Mouse (Mus musculus): ENCODE measurements at regions not wholly inside any gene's neighbourhood (a gene's known extent, or its start where the extent isn't known, plus 50 kb on each side); places are given as distances from the start of the nearest gene placed in this dataset.

- Histone ChIP-seq H3K27ac (ENCODE audit: insufficient read depth, low read depth, low read length, poor library complexity, severe bottlenecking) (no peak overlapping the region), H3K4me3 (ENCODE audit: insufficient read depth in 1 of 2, low read depth in 1 of 2, low read length in 2 of 2, poor library complexity in 1 of 2, severe bottlenecking in 1 of 2) (no peak overlapping the region), H3K4me1 (ENCODE audit: control insufficient read depth in 2 of 2, insufficient read depth in 2 of 2, low read length in 2 of 2, poor library complexity in 1 of 2) (no peaks in the 10 kb centered on the region), H3K9me3 (ENCODE audit: control insufficient read depth, insufficient read depth, low read depth, low read length) (no peaks in the 10 kb centered on the region), H3K36me3 (ENCODE audit: control insufficient read depth, insufficient read depth, low read length, poor library complexity, severe bottlenecking) (no peaks in the 10 kb centered on the region), H3K9ac (ENCODE audit: insufficient read depth, low read depth, low read length, poor library complexity, severe bottlenecking) (no peak overlapping the region)
- in situ Hi-C loops (cut with MboI; ENCODE audit: low sequenced_read_pairs in 2 of 2, unreplicated experiment in 2 of 2): no loop called here
- TF ChIP-seq ZNF384 (IDR thresholded peaks at IDR 0.05; ENCODE audit: low read depth, low read length): no peak
- no peak for TF ChIP-seq CHD2 (IDR thresholded peaks at IDR 0.05; ENCODE audit: low read depth, low read length)
- TF ChIP-seq HCFC1 (IDR thresholded peaks at IDR 0.05; ENCODE audit: borderline replicate concordance, insufficient read depth, low read length): no peak
- TF ChIP-seq MAFK (IDR thresholded peaks at IDR 0.05; ENCODE audit: insufficient read depth, low read depth, low read length): no peak
- no peak for TF ChIP-seq ZC3H11A (IDR thresholded peaks at IDR 0.05; ENCODE audit: borderline replicate concordance, low read depth, low read length)
- DNase-seq (ENCODE audit: low read depth, low spot score): no peak
These were observed 425.7 kb upstream of the Nrsn1 start for GRCm38 (mm10) chr13:25695956-25696355.

GRCm38 (mm10) chr13:25695017-25695604, 424.8 kb upstream of the Nrsn1 start:
- TF ChIP-seq CHD2 (IDR thresholded peaks at IDR 0.05; ENCODE audit: low read depth, low read length) (no peak), ZC3H11A (IDR thresholded peaks at IDR 0.05; ENCODE audit: borderline replicate concordance, low read depth, low read length) (no peak), MAFK (IDR thresholded peaks at IDR 0.05; ENCODE audit: insufficient read depth, low read depth, low read length) (no peak), ZNF384 (IDR thresholded peaks at IDR 0.05; ENCODE audit: low read depth, low read length) (no peak), HCFC1 (IDR thresholded peaks at IDR 0.05; ENCODE audit: borderline replicate concordance, insufficient read depth, low read length) (no peak)
- Histone ChIP-seq H3K36me3 (ENCODE audit: control insufficient read depth, insufficient read depth, low read length, poor library complexity, severe bottlenecking) (no peaks in the 10 kb centered on the region), H3K9ac (ENCODE audit: insufficient read depth, low read depth, low read length, poor library complexity, severe bottlenecking) (no peak overlapping the region), H3K27ac (ENCODE audit: insufficient read depth, low read depth, low read length, poor library complexity, severe bottlenecking) (no peak overlapping the region), H3K4me1 (ENCODE audit: control insufficient read depth in 2 of 2, insufficient read depth in 2 of 2, low read length in 2 of 2, poor library complexity in 1 of 2) (no peaks in the 10 kb centered on the region), H3K9me3 (ENCODE audit: control insufficient read depth, insufficient read depth, low read depth, low read length) (no peaks in the 10 kb centered on the region), H3K4me3 (ENCODE audit: insufficient read depth in 1 of 2, low read depth in 1 of 2, low read length in 2 of 2, poor library complexity in 1 of 2, severe bottlenecking in 1 of 2) (no peak overlapping the region)
- in situ Hi-C loops (cut with MboI; ENCODE audit: low sequenced_read_pairs in 2 of 2, unreplicated experiment in 2 of 2): no loop called here
- no peak for DNase-seq (ENCODE audit: low read depth, low spot score)

GRCm38 (mm10) chr13:25678221-25678735, 408.0 kb upstream of the Nrsn1 start:
- H3K4me3 ChIP-seq (ENCODE audit: insufficient read depth in 1 of 2, low read depth in 1 of 2, low read length in 2 of 2, poor library complexity in 1 of 2, severe bottlenecking in 1 of 2): no peak overlapping the region
- TF ChIP-seq ZNF384 (IDR thresholded peaks at IDR 0.05; ENCODE audit: low read depth, low read length) (no peak), CHD2 (IDR thresholded peaks at IDR 0.05; ENCODE audit: low read depth, low read length) (no peak), HCFC1 (IDR thresholded peaks at IDR 0.05; ENCODE audit: borderline replicate concordance, insufficient read depth, low read length) (no peak), ZC3H11A (IDR thresholded peaks at IDR 0.05; ENCODE audit: borderline replicate concordance, low read depth, low read length) (no peak), MAFK (IDR thresholded peaks at IDR 0.05; ENCODE audit: insufficient read depth, low read depth, low read length) (no peak)
- no peak overlapping the region for H3K9ac ChIP-seq (ENCODE audit: insufficient read depth, low read depth, low read length, poor library complexity, severe bottlenecking)
- no peaks in the 10 kb centered on the region for H3K9me3 ChIP-seq (ENCODE audit: control insufficient read depth, insufficient read depth, low read depth, low read length)
- DNase-seq (ENCODE audit: low read depth, low spot score): no peak
- in situ Hi-C loops (cut with MboI; ENCODE audit: low sequenced_read_pairs in 2 of 2, unreplicated experiment in 2 of 2): no loop called here
- H3K27ac ChIP-seq (ENCODE audit: insufficient read depth, low read depth, low read length, poor library complexity, severe bottlenecking): no peak overlapping the region
- no peaks in the 10 kb centered on the region for H3K36me3 ChIP-seq (ENCODE audit: control insufficient read depth, insufficient read depth, low read length, poor library complexity, severe bottlenecking)
- H3K4me1 ChIP-seq (ENCODE audit: control insufficient read depth in 2 of 2, insufficient read depth in 2 of 2, low read length in 2 of 2, poor library complexity in 1 of 2): no peaks in the 10 kb centered on the region

- no peaks in the 10 kb centered on the region for H3K4me1 ChIP-seq (ENCODE audit: control insufficient read depth in 2 of 2, insufficient read depth in 2 of 2, low read length in 2 of 2, poor library complexity in 1 of 2)
- in situ Hi-C loops (cut with MboI; ENCODE audit: low sequenced_read_pairs in 2 of 2, unreplicated experiment in 2 of 2): no loop called here
- no peak for DNase-seq (ENCODE audit: low read depth, low spot score)
- H3K9me3 ChIP-seq (ENCODE audit: control insufficient read depth, insufficient read depth, low read depth, low read length): no peaks in the 10 kb centered on the region
- no peak overlapping the region for H3K9ac ChIP-seq (ENCODE audit: insufficient read depth, low read depth, low read length, poor library complexity, severe bottlenecking)
- TF ChIP-seq MAFK (IDR thresholded peaks at IDR 0.05; ENCODE audit: insufficient read depth, low read depth, low read length): no peak
- TF ChIP-seq ZNF384 (IDR thresholded peaks at IDR 0.05; ENCODE audit: low read depth, low read length): no peak
- no peak for TF ChIP-seq HCFC1 (IDR thresholded peaks at IDR 0.05; ENCODE audit: borderline replicate concordance, insufficient read depth, low read length)
- no peak for TF ChIP-seq ZC3H11A (IDR thresholded peaks at IDR 0.05; ENCODE audit: borderline replicate concordance, low read depth, low read length)
- no peak for TF ChIP-seq CHD2 (IDR thresholded peaks at IDR 0.05; ENCODE audit: low read depth, low read length)
- no peaks in the 10 kb centered on the region for H3K36me3 ChIP-seq (ENCODE audit: control insufficient read depth, insufficient read depth, low read length, poor library complexity, severe bottlenecking)
- no peak overlapping the region for H3K27ac ChIP-seq (ENCODE audit: insufficient read depth, low read depth, low read length, poor library complexity, severe bottlenecking)
- no peak overlapping the region for H3K4me3 ChIP-seq (ENCODE audit: insufficient read depth in 1 of 2, low read depth in 1 of 2, low read length in 2 of 2, poor library complexity in 1 of 2, severe bottlenecking in 1 of 2)
These were observed 404.9 kb upstream of the Nrsn1 start for GRCm38 (mm10) chr13:25675208-25675607.
